Mouse (Mus musculus) kidney, adult 2 months (tissue): ENCODE data around the gene G430095P16Rik. TPM values are rescaled to one million over a fixed set of nuclear protein-coding genes. Genes with fewer than 3 reads are reported as not detected.

ENCODE experiments used
- DNase-seq: peaks from one replicate; pipeline ENCODE4 v3.0.0; 2021
- H3K27ac ChIP-seq: fragments of 200-500 bp; 2 replicates; pipeline ENCODE4 v1.5.1; 2012; ENCODE audit warnings: low read depth, low read length, control low read depth, inconsistent platforms; ENCODE audit not compliant: insufficient read depth
- H3K27me3 ChIP-seq: fragments of 200-500 bp; replicated peaks from 2 replicates; pipeline ENCODE4 v1.6.1; 2012; ENCODE audit warnings: mild to moderate bottlenecking, moderate library complexity, low read length, inconsistent platforms; ENCODE audit not compliant: control insufficient read depth, insufficient read depth
- H3K36me3 ChIP-seq: fragments of 200-500 bp; 2 replicates; pipeline ENCODE4 v1.6.1; 2012; ENCODE audit warnings: mild to moderate bottlenecking, moderate library complexity, low read length, inconsistent platforms; ENCODE audit not compliant: control insufficient read depth, insufficient read depth
- H3K4me1 ChIP-seq: fragments of 200-500 bp; 2 replicates; pipeline ENCODE4 v1.6.1; 2011; ENCODE audit warnings: low read length; ENCODE audit not compliant: control insufficient read depth, insufficient read depth
- H3K4me3 ChIP-seq: fragments of 200-500 bp; 2 replicates; pipeline ENCODE4 v1.5.1; 2011; ENCODE audit warnings: mild to moderate bottlenecking, low read depth, low read length, control low read depth; ENCODE audit not compliant: insufficient read depth
- CTCF ChIP-seq: fragments of 200-500 bp; conservative IDR thresholded peaks from 2 replicates; pipeline ENCODE4 v1.5.1; 2011; ENCODE audit warnings: low read depth, mild to moderate bottlenecking, control low read depth, low read length, moderate library complexity, mixed read lengths; ENCODE audit not compliant: insufficient read depth, insufficient read length
- POLR2A ChIP-seq: fragments of 200-500 bp; IDR thresholded peaks from one replicate; pipeline ENCODE4 v1.6.1; 2011; ENCODE audit warnings: low read depth, low read length, control low read depth
- WGBS: fragments of 180-500 bp; shearing (Covaris S2); methylation state at CpG from one replicate; pipeline ENCODE4 v1.1.7; 2018; 5-methylcytosine and 5-hydroxymethylcytosine counted together
- polyA plus RNA-seq: library from polyadenylated mRNA; depleted of rRNA; stranded (reverse); fragments of >200 nt; gene quantifications from 2 replicates; pipeline ENCODE4 v1.2.3, GENCODE M21; 2012

G430095P16Rik gene
- polyA plus RNA-seq, 1 experiment, result 0.81 TPM

DNA sequence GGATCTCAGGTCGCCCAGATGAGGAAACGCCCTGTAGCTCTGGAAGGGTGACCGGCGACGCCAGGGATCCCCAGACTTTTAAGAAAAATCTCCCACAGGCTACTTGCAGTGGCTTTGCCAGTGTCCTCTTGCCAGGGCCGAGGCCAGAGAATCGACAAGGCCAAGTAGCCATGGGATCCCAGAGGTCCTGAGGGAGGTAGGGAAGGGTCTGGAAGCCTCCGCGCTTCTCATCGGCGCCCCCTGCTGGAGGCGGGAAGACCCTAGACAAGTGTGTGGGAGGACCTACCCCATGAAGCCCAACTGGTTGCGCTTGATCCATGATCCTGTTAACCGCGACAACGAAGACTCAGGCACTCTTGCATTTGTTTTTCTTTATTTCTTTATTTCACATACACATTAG lies 18.5 kb upstream of the G430095P16Rik start:
- Histone ChIP-seq H3K4me3 (no peak overlapping the region), H3K4me1 (no peaks in the 10 kb centered on the region), H3K27ac (no peak overlapping the region), H3K36me3 (no peaks in the 10 kb centered on the region), H3K27me3 (peaks cover 4% of the 10 kb centered on the region; the same call in 1 of the 2 replicates)
- 12% methylated on average over 16 of the region's 16 CpGs for WGBS
- DNase-seq, result peak; percentile 76
- TF ChIP-seq CTCF, result peak; percentile 69
- no peak for TF ChIP-seq POLR2A

DNA sequence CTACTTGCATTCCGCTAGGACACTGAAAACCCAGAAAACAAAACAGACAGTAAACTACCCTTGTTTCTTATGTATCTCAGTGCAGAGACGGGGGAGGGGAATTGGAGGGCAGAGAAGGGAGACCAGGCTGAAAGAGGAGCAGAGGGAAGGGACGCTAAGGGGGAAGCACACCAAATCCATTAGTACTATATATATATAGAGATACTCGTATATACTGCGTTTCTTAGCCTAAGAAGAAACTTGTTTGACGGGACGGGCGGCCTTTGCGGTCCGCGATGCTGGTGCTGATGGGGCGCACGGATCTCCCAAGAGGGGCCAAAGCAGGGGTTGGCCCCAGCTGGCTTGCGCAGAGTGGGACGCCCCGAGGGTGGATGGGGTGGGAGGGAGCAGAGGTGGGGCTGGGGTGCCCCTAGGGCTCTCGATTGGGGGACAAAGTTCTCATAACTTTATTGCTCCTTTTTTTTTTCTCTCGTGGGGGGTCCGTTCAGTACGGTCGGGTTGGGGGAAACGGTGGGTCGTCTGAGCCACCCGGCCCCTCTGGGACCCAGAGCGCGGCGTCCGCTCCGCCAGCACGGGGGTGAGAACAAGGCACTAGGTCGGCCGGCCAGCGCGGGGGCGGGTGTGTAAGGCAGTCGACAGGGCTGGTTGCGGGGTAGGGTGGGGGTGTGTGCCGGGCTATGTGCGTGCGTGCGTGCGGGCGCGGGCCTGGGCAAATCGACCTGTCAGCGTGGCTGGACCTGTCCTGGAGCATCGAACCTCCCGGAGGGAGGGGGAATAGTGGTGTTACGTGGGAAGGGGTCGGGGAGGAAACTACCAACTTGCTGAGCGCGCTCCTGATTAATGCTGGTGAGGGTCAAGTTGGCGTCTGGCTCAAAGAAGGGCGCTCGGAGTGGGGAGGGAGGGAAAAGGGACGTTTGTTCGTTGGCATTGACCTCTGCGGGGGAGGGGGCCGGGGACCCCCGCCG lies 17.7 kb upstream of the G430095P16Rik start:
- 15% methylated on average over 61 of the region's 61 CpGs for WGBS
- Histone ChIP-seq H3K4me1 (no peaks in the 10 kb centered on the region), H3K36me3 (no peaks in the 10 kb centered on the region), H3K27me3 (peaks cover 4% of the 10 kb centered on the region; the same call in 1 of the 2 replicates), H3K4me3 (no peak overlapping the region), H3K27ac (no peak overlapping the region)
- no peak for DNase-seq
- no peak for TF ChIP-seq CTCF
- TF ChIP-seq POLR2A, result no peak

DNA sequence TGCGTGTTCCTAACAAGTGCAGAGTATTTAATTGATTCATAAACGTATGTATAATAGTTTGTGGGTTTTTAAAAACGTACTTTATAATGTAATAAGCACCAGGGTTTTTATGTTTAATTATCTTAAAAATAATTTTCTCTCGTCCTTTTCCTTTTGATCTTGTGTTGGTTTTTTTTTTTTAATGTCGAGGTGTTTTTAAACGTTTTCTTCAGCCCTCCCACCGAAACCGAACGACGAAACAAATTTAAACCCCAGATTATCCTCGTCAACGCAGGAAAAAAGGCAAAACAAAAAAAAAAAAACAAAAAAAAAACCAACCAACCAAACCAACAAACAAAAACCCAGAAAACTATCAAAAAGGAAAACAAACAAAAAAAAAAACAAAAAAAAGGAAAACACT lies 16.8 kb upstream of the G430095P16Rik start:
- Histone ChIP-seq H3K4me3 (no peak overlapping the region), H3K27ac (no peak overlapping the region), H3K4me1 (no peaks in the 10 kb centered on the region), H3K36me3 (no peaks in the 10 kb centered on the region), H3K27me3 (peaks cover 4% of the 10 kb centered on the region; the same call in 1 of the 2 replicates)
- no peak for DNase-seq
- 31% methylated on average over 12 of the region's 12 CpGs for WGBS
- no peak for TF ChIP-seq POLR2A
- TF ChIP-seq CTCF, result no peak

DNA sequence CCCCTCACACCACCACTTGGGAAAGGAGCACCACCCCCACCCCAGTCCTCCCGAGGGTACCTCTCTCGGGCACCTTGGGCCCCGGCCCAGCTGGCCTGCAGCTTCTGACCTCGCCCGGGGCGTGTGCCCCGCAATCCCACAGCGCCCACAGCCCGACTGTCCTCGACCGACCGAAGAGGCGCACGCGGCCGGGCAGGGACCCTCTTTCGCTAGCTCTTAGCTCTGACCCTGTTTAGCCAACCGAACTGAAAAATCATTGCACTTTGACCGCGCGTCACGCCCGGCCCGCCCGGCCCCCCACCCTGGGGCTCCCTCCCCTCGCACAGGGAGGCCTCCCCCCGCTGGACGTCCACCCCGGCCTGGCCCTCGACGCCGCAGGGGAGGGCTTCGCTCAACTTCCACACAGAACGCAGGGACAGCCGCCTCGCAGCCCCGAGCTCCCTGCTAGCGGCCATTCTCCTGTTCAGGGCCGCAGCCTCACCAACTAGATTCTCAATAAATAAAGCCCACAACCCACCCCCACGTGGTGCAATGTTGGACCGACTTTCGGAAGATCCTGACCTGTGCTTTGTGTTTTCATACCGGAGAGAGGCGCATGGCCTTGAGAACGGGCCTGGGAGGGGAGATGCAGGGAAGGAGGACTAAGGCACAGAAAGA lies 16.1 kb upstream of the G430095P16Rik start:
- no peak for DNase-seq
- H3K4me3 ChIP-seq, result no peak overlapping the region
- H3K4me1 ChIP-seq, result no peaks in the 10 kb centered on the region
- TF ChIP-seq CTCF (no peak), POLR2A (no peak)
- no peaks in the 10 kb centered on the region for H3K36me3 ChIP-seq
- WGBS, result 37% methylated on average over 45 of the region's 45 CpGs
- no peak overlapping the region for H3K27ac ChIP-seq
- peaks cover 4% of the 10 kb centered on the region; the same call in 1 of the 2 replicates for H3K27me3 ChIP-seq

DNA sequence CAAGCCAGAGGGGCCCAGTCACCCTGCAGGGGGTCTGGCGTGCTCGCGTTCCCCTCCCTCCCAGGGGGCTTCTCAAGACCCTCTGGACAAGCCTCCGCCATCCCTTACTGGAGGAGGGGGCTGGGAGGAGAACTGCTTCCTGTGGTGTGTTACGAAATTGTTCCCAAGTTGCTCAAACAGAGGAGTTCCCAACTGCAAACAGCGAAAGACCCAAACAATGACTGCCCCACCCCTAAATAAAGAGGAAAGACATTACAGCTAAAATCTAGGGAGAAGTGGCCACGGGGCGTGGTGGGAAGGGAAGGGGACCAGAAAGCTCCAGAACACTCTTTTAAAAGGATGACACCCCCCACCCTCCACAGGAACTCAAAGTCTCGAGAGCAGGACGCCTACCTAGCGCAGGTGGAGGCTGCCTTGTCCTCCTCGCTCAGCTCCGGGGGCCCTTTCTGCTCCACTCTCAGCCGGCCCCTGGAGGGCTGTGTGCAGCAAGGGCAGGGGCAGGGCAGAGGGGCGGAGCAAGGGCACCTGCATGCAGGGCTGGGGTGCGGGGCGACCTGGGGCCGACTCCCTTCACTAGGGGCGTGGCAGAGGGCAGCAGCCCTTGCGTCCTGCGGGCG lies 15.4 kb upstream of the G430095P16Rik start:
- Histone ChIP-seq H3K27ac (no peak overlapping the region), H3K36me3 (no peaks in the 10 kb centered on the region), H3K4me3 (no peak overlapping the region), H3K27me3 (peaks cover 4% of the 10 kb centered on the region; the same call in 1 of the 2 replicates), H3K4me1 (no peaks in the 10 kb centered on the region)
- no peak for DNase-seq
- TF ChIP-seq POLR2A, result no peak
- TF ChIP-seq CTCF, result no peak
- WGBS, result 46% methylated on average over 22 of the region's 22 CpGs

DNA sequence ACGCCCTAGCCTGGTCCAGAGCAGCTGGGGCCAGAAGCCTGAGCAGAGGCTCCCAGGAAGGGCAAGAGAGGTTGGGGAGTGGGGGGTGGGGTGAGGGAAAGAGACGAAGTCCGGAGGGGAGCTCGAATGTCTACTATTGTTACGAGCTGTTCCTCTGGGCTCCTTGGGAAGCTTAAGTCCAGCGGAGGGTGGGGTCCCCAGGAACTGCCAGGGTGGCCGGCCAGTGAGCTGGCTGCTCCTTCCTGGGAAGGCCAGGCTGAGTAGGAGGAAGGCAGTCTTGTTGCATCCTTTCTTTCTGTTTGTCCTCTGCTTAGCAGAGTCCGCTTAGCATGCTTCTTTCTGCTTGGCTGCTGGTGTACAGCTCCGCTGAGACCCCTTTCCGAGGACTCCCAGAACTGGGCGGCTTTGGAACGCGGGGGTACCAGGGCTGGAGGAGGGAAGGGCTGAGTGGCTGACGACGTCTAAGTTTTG lies 14.7 kb upstream of the G430095P16Rik start:
- DNase-seq, result no peak

More for the DNA sequence above, 14.7 kb upstream of the G430095P16Rik start:
- Histone ChIP-seq H3K36me3 (no peaks in the 10 kb centered on the region), H3K4me1 (no peaks in the 10 kb centered on the region), H3K4me3 (no peak overlapping the region), H3K27me3 (peaks cover 4% of the 10 kb centered on the region; the same call in 1 of the 2 replicates), H3K27ac (no peak overlapping the region)
- 44% methylated on average over 15 of the region's 15 CpGs for WGBS
- TF ChIP-seq CTCF (no peak), POLR2A (no peak)
